Mouse (Mus musculus): Measurements from ENCODE around the gene Lbhd1. TPM values are rescaled to one million over a fixed set of nuclear protein-coding genes. Genes with fewer than 3 reads are reported as not detected.

Gene Lbhd1
- 10 to 100 TPM; 11.6 to 16.5 TPM for total RNA-seq (2023)

DNA sequence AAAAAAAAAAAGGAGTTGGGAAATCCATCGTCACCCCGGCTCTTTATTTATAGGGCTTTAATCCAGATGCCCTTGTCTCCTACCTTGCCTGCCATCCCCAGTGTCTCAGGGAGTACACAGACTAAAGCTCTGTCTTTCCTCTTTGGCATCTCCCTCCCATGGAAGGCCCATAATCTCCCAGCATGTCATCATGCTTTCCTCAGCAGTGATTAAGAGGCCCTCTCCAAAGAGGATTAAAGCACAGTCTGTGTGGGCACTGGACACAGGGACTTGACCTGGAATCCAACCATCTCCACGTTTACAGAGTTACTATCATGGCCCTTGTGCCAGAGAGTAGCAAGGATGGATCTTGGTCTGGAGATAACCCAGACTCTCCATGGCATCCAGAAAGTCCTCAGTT is at the start of gene Lbhd1, which contains the start of gene Gm49403:
Gene Lbhd1, plus strand, starts transcription at position 117 of the 400 bp plus-strand sequence.
Gene Gm49403, plus strand, starts transcription at position 315 of the 400 bp plus-strand sequence.

DNA sequence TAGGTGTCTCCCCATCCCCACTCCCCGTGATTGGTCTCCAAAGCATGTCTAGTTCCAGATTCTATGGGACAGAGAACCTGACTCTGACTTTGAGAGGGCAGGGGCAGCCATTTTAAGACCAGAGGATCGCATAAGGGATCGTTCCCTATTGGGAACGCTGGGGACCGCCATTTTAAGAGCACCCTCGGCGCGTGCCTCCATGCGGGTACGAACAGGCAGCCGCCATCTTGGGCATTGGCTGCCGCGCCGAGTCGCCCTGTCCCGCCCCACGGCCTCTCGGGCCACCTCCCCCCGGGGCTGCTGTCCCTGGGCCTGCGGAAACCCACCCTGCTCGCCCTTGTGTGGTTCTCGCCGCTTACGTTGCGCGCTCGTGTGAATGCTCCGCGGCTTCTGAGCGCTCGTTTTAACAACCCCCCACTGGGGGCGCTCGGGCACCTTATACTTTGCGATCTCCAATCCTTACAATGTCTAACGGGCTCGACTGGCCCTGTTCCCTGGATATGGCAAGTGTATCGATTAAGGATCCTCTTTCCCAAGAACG is 46.2 kb upstream of the Lbhd1 start, which contains the start of gene Bscl2:
Gene Bscl2, plus strand, starts transcription at position 217 of the 541 bp plus-strand sequence.

DNA sequence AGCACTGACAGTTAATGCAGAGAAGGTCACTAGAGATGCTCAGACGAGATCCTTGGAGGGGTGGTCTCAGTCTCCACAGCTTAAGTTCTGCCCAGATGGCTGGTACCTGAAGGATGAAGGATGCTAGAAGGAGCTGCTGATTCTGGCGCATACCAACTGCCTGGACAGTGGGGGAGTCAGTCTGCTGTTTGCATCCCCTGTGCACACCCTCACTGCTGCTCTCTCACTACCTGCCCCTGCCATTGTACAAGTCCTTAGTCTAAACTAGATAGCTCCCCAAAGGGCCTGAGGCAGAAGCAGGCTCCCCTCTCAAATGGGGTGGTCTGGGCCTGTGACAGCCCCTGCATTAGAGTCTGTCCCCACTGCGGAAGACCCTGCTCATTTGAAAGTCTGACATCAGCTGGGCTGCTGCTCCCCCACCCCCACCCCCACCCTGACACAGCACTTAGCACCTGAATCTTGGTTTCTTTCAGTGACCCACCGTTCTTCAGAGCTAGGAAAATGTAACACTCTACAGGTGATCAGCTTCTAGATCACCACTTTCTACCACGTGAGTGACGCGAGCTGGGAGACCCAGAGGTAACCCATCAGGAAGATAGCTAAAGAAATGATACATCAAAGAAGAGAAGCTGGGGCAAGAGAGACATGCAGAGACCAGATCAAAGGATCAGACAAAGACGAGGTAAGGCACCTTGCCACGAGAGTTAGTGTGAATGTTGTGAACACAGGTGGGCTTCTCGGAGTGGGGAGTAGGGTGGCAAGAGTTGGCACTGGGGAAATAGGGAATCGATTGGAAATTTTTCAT is 44.2 kb upstream of the Lbhd1 start, which contains the start of gene Gng3:
Gene Gng3, minus strand, starts transcription at position 92 of the 805 bp plus-strand sequence.

DNA sequence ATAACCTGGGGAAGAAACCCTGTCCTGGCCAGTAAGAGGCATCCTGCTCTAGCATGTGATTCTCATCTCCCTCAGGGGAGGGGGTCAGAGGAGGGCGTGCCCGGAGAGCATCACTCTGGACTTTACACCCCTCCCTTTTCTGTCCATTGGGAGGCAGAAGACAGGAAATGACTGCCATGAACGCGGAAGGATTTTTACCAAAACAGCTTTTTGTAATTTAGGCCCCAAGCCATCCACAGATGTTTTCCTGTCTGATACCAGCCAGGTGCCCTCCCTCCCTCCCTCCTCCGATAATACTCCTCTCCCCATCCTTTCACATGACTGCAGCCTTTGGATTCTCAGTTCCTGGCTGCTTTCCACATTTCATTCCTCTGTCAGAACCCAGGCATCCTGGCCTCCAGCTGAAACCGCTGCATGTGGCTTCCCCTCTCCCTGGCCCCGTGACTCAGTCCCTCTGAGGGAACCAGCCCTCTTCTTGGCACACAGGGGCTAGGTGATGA is 33.1 kb upstream of the Lbhd1 start, which contains the start of gene Lrrn4cl:
Gene Lrrn4cl, plus strand, starts transcription at position 367 of the 500 bp plus-strand sequence.

DNA sequence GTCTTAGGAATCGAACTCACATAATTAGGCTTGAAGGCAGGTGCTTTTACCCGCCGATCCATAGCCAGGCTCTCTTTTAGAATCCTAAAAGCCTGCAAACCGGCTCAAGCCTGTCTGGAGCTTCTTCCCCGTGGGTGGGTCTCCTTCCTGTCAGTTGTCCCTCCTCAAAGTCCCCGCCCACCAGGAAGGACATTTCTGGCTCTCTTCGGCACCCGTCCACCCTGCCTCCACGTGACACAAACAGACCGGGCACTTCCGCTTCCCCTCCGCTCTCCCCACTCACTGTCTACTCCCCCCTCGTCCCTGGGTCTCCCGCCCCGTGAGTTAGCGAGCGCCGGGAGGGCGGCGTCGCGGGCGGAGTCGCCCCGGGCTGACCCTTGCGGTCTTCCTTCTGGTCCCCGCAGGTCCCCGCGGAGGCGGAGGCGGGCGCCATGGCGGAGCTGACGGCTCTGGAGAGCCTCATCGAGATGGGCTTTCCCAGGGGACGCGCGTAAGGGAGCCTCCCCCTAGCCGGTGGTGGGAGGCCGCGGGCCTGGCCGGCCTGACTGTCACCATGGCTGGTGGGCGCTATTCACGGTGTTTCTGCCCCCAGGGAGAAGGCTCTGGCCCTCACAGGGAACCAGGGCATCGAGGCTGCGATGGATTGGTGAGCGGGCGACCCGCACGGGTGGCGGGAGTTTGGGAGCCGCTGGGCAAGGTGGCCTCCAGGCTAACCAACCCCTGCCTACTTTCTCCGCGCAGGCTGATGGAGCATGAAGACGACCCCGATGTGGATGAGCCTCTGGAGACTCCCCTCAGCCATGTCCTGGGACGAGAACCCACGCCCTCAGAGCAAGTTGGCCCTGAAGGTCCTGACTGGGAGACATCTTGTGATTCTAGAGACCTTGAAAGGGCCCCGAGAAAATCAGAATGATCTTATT is 12.0 kb upstream of the Lbhd1 start, which contains the start of gene Ubxn1:
Gene Ubxn1, plus strand, starts transcription at position 230 of the 920 bp plus-strand sequence.

DNA sequence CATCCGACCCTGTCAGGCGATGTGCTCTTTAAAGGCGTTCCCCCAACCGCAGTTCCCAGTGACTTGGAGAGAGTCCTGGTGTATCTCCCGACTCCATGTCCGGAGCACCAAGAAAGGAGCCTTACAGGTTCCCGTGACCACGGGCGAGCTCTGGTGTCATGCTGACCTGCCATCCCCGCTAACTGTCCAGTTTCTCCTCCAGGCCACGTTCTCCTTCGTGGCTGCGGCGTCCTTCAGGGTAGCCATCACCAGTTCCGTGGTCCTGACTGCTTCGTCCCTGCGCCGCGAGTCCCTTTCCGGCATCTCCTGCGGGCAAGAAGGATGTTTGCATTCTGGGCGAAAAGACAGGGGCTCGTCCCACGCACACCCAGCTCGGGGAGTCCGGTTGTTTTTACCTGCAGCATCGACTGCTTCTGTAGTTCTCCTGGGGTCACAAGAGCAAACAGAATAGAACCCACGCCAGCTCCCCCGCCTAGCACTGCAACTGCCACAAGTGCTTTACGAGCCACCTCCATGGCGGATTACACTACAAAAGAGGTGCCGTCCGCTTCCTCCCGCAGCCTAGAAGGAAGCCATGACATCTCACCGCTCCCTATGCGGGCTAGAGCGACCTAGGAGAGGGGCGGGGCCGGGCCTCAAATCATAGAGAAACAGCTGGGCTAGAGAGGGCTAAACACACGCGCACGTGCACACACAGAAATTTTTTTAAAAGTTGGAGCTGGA is 3.1 kb upstream of the Lbhd1 start, which contains the start of gene Uqcc3:
Gene Uqcc3, minus strand, starts transcription at position 613 of the 723 bp plus-strand sequence.

DNA sequence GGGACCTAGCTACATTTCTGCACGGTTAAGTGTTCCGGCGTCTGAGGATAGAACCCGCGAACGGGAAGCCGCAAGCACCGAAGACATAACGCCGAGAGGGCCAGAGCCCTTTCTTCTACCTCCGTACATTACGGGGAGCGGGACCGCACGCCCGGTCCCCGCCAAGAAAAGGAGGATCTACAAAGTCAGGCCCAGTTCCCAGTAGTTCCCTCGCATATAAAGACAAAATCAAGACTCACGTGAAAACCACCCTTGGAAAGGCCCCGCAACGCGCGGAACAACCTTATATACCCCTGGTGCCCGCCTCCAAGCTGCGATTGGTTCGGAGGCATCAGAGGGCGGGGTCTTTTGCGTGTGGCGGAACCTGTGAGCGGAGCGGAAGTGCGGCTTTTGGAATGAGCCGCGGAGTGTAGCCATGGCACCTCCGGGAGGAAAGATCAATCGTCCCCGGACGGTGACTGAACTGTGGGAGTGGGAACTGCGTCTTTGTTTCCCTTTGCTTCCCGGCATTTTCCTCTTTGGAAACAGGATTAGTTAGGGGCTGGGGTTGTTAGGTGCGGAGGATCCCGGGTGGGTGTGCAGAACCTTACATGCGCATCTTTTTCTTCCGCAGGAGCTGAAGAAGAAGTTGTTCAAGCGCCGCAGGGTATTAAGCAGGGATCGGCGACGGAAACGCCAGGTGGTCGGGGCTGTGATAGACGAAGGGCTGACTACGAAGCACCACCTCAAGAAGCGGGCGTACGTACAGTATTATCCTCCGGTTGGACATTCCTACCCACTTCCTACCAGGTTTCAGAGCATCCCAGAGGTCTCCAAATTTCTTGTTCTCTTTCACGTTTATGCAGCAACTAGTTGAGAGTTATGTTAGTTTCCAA is 5.2 kb downstream of the Lbhd1 start, which contains the start of the genes 1810009A15Rik and Gm49416:
Gene 1810009A15Rik, plus strand, starts transcription at position 343 of the 875 bp plus-strand sequence.
Gene Gm49416, plus strand, starts transcription at position 416 of the 875 bp plus-strand sequence.

DNA sequence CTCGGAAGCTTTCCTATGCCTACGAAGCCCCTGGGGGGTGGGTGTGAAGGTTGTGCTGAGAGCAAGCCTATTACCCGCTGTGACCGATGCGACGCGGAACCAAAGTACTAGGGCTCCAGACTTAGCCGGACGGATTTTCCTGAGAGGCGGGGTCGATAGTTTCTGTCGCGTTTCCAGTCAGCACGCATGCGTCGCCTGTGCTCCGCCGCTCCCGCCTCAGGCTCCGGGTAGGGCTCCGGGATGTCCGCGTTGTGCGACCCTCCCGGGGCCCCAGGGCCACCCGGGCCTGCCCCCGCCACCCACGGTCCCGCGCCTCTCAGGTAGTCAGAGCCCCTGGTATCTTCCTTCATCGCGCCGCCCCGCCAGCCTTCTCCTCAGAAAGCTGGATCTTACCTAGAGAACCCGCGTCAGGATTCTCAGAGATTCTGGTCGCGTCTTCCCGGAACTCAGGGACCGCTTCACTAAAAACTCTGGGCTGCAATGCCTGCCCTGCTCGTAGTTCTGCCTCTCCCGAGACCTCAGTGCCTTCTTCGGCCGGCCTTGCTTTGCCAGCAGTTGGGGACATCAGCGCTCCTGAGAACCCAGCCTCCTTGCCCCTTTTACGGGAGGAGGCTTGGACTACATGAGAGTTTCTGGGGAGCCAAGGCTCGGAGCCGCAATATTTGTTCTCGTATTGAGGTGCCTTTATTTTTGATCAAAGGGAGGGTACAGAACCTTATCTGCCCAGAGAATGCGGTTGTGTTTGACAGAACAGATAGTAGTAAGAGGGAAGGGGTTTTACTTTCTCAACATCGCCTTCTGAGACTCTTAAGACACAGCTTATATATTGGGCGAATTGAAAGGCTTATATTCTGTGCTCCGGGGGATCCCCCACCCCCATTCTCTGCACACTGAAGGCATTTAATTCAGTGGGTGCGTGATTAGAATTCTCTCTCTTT is 9.6 kb downstream of the Lbhd1 start, which contains the start of gene Ints5:
Gene Ints5, plus strand, starts transcription at position 177 of the 938 bp plus-strand sequence.

DNA sequence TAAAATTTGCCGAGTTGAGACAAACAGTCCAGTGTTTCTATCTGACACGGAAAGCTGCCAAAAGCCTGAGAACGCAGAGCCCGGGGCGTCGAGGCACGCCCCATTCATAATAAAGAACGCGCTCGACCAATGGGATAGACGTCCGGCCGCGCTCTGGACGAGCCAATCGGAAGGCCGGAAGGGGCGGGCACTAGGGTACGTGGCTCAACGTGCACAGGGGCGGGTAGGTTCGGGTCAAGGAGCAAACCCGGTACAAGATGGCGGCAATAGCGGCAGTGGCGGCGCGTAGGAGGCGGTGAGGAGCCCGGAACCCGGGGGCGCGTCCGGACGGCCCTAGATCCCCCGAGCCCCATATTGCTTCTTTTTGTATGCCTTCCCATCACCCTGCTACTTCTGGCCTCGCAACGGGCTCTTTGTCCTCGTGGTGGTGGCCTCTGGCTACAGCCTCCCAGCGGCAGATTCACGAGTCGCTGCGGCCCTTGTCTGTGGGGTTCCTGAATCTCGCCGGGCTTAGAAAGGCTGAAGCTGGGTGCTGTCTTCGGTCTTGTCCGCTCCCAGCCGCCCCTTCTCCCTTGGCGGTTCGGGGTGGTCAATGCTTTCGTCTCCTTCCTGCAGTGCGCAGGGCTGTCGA is 14.4 kb downstream of the Lbhd1 start, which contains the start of gene Ganab:
Gene Ganab, plus strand, starts transcription at position 207 of the 631 bp plus-strand sequence.

DNA sequence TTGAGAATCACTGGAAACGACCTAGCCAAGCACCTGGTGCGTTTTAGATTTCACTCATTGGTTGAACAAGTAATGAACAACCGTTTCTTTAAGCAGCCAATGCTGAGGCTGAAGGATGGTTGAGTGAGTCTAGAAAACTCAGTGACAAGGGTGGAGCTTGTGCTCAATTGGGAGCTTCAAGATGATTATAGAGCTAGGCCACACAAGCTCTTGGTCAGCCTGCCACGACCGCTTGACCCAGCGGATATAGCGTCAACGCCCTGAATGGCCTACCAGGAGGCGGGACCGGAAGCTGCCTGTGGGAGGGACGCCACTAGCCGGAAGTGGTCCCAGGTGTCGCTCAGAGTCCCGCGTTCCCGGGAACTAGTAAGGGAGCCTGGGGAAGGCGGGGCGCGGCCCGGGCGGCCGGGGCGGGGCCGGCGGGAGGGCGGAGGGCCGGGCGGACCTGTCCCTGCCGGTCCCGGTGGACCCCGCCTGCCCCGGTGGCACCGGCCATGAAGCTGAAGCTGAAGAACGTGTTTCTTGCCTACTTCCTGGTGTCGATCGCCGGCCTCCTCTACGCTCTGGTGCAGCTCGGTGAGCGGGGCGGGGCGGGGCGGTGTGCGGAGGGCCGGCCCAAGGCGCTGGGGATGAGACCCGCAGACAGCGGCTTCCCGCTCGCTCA is 36.7 kb downstream of the Lbhd1 start, which contains the start of gene B3gat3:
Gene B3gat3, plus strand, starts transcription at position 302 of the 664 bp plus-strand sequence.

DNA sequence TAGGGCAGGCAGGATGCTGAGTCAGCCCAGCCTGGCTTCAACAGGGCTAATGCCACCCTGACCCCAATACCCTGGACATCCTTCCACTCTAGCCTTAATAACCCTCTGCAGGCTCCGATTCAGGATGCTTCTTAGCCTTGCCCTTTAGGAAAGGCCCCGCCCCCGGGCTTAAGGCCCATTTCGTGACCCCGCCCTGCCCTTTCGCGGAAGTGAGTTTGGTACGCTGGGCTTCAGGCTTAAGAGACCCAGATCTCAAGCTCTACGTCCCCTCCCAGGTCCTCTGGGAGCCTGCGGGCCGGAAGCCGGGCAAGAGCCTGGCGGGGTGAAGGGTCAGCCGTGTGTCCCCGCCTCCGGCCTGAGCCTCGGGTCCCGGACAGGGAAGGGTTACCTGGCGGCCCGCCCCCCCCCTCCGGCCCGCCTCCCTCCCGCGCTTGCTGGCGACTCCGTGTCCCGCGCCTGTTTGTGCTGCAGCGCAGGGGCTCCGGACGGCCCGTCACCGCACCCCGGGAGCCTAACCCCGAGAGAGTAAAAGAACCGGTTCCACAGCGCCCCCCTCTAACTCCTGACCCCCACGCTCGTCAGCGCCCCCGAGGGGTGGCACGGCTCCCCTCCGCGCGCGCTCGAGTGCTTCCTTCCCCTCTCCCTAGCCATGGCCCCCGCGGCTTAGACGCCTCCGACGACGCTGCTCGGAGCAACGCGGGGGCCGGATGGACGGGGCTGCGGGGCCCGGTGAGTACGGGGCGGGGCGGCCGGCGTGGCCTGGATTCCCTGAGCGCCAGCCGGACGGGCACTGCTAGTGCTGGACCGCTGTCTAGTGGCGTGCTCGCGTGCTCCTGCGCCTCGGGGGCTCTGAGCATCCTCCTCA is 45.9 kb downstream of the Lbhd1 start, which contains the start of the genes Rom1 and Eml3:
Gene Rom1, minus strand, starts transcription at position 133 of the 865 bp plus-strand sequence.
Gene Eml3, plus strand, starts transcription at position 329 of the 865 bp plus-strand sequence.

DNA sequence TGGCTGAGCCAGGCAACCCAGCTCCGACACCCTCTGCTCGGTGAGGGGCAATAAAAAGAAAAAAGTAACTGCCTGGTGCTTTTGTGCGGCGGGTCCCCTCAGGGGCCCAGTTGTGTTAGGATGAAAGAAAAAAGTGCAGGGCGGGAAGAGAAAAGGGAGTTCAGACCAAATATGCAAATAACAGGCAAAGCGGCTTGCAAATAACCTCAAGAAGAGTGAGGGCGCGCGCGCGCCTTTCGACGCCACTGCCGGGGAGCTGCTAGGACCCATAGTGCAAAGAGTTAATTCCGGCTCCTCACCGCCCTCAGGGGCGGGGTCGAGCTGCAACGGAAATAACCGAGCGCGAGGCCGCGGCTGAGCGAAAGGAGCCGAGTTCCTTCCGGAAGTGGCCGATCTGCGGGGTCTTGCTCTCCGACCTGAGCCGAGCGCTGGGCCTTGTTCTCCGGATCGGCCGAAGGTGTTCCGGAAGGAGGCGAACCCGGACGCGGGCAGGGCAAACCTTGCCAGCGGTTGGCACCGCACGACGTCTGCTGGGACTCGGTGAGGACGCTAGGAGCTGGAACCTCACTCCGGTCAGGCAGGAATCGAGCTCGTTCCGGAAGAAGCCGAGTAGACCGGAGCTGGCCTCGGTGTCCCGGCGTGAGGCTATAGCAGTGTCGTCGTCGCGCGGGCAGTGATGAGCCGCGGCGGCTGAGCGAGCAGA is 58.1 kb downstream of the Lbhd1 start, which contains the start of gene Mta2:
Gene Mta2, plus strand, starts transcription at position 361 of the 703 bp plus-strand sequence.

